Mouse (Mus musculus) hindbrain, embryonic 10.5 days (tissue): ENCODE measurements at regions not wholly inside any gene's neighbourhood (a gene's known extent, or its start where the extent isn't known, plus 50 kb on each side); places are given as distances from the start of the nearest gene placed in this dataset.

ENCODE experiments used
- DNase-seq: peaks from one replicate; pipeline ENCODE4 v3.0.0-alpha.2; 2017; ENCODE audit warnings: low spot score
- H3K27ac ChIP-seq: fragments of 300-500 bp; sonication (generic); 2 replicates; pipeline ENCODE4 v1.5.1; 2016; ENCODE audit warnings: mild to moderate bottlenecking, moderate library complexity
- H3K27me3 ChIP-seq: fragments of 300-500 bp; sonication (generic); 2 replicates; pipeline ENCODE4 v1.6.1; 2016; ENCODE audit warnings: mild to moderate bottlenecking; ENCODE audit not compliant: poor library complexity, insufficient read depth, severe bottlenecking
- H3K36me3 ChIP-seq: fragments of 300-500 bp; sonication (generic); 2 replicates; pipeline ENCODE4 v1.6.1; 2016; ENCODE audit warnings: mild to moderate bottlenecking, moderate library complexity
- H3K4me1 ChIP-seq: fragments of 300-500 bp; sonication (generic); replicated peaks from 2 replicates; pipeline ENCODE4 v1.6.1; 2016; ENCODE audit warnings: mild to moderate bottlenecking
- H3K4me3 ChIP-seq: fragments of 300-500 bp; sonication (generic); 2 replicates; pipeline ENCODE4 v1.5.1; 2016; ENCODE audit warnings: mild to moderate bottlenecking, moderate library complexity
- H3K9me3 ChIP-seq: fragments of 300-500 bp; sonication (generic); 2 replicates; pipeline ENCODE4 v1.6.1; 2016; ENCODE audit warnings: mild to moderate bottlenecking, moderate library complexity
- WGBS: fragments of 180-500 bp; shearing (Covaris S2); methylation state at CpG from one replicate; pipeline ENCODE4 v1.1.7; 2016; 5-methylcytosine and 5-hydroxymethylcytosine counted together

GRCm38 (mm10) chr10:91321226-91321625 is 140.1 kb upstream of the Tmpo start:
- Histone ChIP-seq H3K9me3 (no peaks in the 10 kb centered on the region), H3K36me3 (no peaks in the 10 kb centered on the region), H3K27ac (no peak overlapping the region), H3K27me3 (no peaks in the 10 kb centered on the region), H3K4me3 (no peak overlapping the region), H3K4me1 (peaks cover 12% of the 10 kb centered on the region)
- no peak for DNase-seq
- WGBS, result 87% methylated on average over 4 of the region's 4 CpGs

DNA sequence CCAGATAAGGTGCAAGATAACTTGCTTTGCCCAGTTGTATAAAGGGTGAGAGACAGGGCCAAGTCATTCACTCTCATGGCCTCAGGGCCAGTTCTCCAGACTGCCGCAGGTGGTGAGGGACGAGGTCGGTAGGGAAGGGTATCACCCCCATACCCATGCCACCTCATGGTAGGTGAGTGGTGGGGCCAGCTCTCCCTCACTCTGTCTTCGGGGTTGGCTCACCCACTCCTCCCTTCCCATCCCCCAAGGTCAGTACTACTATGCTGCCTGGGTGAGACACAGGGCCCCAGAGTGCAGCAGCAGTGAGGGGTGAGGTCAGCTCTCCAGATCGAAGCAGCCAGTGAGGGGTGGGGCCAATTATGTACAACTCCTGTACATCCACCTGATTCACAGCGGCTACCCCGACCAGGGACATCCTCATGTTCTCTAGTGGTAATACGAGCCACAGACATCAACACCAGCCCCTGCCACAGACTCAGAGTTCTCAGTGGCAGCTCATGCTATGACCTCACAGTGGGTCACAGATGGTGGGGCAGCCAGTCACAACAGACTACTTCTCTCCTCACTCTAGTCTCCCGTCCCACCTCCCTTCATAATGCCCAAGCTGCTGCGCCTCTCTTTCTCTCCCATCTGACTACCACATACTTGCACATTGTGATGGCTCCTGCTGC is 138.5 kb upstream of the Tmpo start:
- no peaks in the 10 kb centered on the region for H3K36me3 ChIP-seq
- peaks cover 15% of the 10 kb centered on the region for H3K4me1 ChIP-seq
- 84% methylated on average over 10 of the region's 10 CpGs for WGBS
- H3K27ac ChIP-seq, result peak overlapping the region; percentile 47
- no peaks in the 10 kb centered on the region for H3K27me3 ChIP-seq
- no peak overlapping the region for H3K4me3 ChIP-seq
- no peak for DNase-seq
- H3K9me3 ChIP-seq, result no peaks in the 10 kb centered on the region

- DNase-seq, result no peak
- no peaks in the 10 kb centered on the region for H3K9me3 ChIP-seq
Measured at GRCm38 (mm10) chr10:91314441-91314840, 133.3 kb upstream of the Tmpo start.

DNA sequence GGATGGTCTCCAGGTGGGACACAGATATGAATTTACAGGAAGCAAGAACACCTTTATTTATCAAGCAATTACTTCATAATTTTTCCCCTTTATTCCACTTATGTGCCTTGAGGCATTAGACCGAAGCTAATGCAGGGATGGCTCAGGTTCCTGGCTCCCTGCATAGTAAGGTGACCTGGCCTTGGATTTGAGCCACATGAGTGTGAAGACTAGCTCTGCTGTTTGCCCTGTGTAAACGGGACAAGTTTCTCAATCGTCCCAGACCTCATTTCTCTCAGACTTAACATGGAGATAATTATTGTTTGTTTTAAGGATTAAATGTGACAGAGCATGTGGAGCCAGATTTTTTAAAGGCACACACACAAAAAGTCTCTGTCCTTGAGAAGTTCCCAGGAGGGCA is 132.2 kb upstream of the Tmpo start:
- Histone ChIP-seq H3K27ac (no peak overlapping the region), H3K4me1 (0 out of 2 replicates have a peak, but pooled peaks cover 3% of the 10 kb centered on the region), H3K27me3 (no peaks in the 10 kb centered on the region), H3K4me3 (no peak overlapping the region), H3K36me3 (no peaks in the 10 kb centered on the region), H3K9me3 (no peaks in the 10 kb centered on the region)
- no peak for DNase-seq
- 74% methylated on average over 3 of the region's 3 CpGs for WGBS

More at GRCm38 (mm10) chr10:91314441-91314840, 133.3 kb upstream of the Tmpo start:
- H3K27ac ChIP-seq, result no peak overlapping the region
- H3K27me3 ChIP-seq, result no peaks in the 10 kb centered on the region
- no peaks in the 10 kb centered on the region for H3K36me3 ChIP-seq
- 86% methylated on average over 1 of the region's 1 CpGs for WGBS
- H3K4me3 ChIP-seq, result no peak overlapping the region
- H3K4me1 ChIP-seq, result peaks cover 6% of the 10 kb centered on the region; the same call in 1 of the 2 replicates

DNA sequence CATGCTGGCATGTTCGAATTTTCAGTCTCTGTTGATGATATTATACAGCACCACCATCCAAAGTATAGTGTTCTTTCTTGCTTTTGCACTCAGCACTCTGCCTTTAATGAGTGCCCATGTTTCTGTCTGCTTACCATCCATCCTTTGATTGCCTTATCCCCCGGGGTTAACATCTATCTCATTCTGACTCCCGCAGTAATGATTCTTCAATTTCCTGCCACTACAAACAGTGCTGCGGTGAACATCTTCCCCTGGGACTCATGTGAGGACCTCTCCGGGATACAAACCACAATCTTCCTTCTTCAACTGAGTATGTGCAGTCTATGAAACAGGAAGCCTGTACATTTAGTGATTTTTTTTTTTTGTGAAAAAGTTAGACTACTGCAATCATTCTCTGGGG is 131.8 kb upstream of the Tmpo start:
- no peaks in the 10 kb centered on the region for H3K27me3 ChIP-seq
- no peaks in the 10 kb centered on the region for H3K9me3 ChIP-seq
- H3K27ac ChIP-seq, result no peak overlapping the region
- 0 out of 2 replicates have a peak, but pooled peaks cover 3% of the 10 kb centered on the region for H3K4me1 ChIP-seq
- WGBS, result 81% methylated on average over 5 of the region's 5 CpGs
- H3K4me3 ChIP-seq, result no peak overlapping the region
- no peak for DNase-seq
- H3K36me3 ChIP-seq, result no peaks in the 10 kb centered on the region

GRCm38 (mm10) chr10:91300067-91300466 is 119.0 kb upstream of the Tmpo start:
- Histone ChIP-seq H3K36me3 (no peaks in the 10 kb centered on the region), H3K27me3 (no peaks in the 10 kb centered on the region), H3K4me3 (no peak overlapping the region), H3K27ac (peak overlapping the region; percentile 35; the same call in 1 of the 2 replicates), H3K9me3 (no peaks in the 10 kb centered on the region), H3K4me1 (no peaks in the 10 kb centered on the region)
- WGBS, result 75% methylated on average over 7 of the region's 7 CpGs
- DNase-seq, result no peak

DNA sequence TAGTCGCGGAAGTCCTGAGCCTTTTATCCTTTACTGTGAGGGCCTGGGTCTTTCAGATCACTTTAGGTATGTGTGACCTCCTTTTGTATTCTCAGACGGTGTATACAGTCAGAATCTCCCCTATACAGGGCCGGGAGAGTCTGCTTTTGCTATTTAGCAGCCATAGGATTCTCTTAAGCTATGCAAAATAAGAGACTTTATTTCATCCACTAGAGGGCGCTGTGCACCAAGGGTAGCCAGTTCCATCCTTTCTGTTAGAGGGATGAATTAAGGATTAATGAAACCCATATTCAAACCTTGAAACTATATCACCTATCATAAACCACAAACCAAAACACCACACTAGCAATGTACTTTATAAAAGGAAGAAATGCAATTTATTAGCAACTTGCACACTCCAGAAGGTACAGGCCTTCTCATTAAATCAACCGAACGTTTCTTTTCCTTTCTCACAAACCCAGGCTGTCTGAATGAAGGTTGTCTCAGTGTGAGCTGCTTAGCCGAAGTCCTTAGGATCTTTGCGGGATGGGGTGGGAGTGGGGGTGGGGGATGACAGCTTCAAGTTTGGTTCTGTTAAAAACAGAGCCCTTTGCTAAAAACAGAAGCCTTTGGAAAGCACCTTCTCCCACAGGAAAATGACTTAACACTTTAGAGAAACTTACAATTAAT is 116.8 kb upstream of the Tmpo start:
- no peak overlapping the region for H3K27ac ChIP-seq
- no peaks in the 10 kb centered on the region for H3K36me3 ChIP-seq
- DNase-seq, result peak; percentile 47

GRCm38 (mm10) chr10:91295345-91295744 is 114.2 kb upstream of the Tmpo start:
- Histone ChIP-seq H3K4me3 (no peak overlapping the region), H3K9me3 (no peaks in the 10 kb centered on the region), H3K27me3 (no peaks in the 10 kb centered on the region), H3K36me3 (no peaks in the 10 kb centered on the region), H3K4me1 (no peaks in the 10 kb centered on the region), H3K27ac (no peak overlapping the region)
- 85% methylated on average over 8 of the region's 8 CpGs for WGBS
- no peak for DNase-seq

More for the DNA sequence above, 116.8 kb upstream of the Tmpo start:
- Histone ChIP-seq H3K4me1 (no peaks in the 10 kb centered on the region), H3K27me3 (no peaks in the 10 kb centered on the region), H3K9me3 (no peaks in the 10 kb centered on the region), H3K4me3 (no peak overlapping the region)
- 32% methylated on average over 9 of the region's 9 CpGs for WGBS

DNA sequence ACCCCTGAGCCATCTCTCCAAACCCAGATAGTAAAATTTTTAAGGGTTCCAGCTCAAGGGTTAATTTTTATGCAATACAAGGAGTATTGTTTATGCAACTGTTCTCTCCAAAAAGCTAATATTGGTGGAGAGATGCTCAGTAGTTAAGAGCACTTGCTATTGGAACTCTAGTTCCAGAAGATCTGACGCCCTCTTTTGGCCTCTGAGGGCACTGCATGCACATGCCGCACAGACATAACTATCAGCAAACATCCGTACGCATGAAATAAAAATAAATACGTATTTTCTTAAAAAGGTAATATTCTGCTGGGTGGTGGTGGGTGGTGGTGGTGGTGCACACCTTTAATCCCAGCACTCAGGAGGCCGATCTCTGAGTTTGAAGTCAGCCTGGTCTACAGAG is 112.1 kb upstream of the Tmpo start:
- H3K4me1 ChIP-seq, result no peaks in the 10 kb centered on the region
- H3K36me3 ChIP-seq, result no peaks in the 10 kb centered on the region
- H3K27ac ChIP-seq, result no peak overlapping the region
- WGBS, result 90% methylated on average over 6 of the region's 6 CpGs
- no peaks in the 10 kb centered on the region for H3K27me3 ChIP-seq
- H3K9me3 ChIP-seq, result no peaks in the 10 kb centered on the region
- DNase-seq, result no peak
- no peak overlapping the region for H3K4me3 ChIP-seq

GRCm38 (mm10) chr10:91284259-91284658 is 103.1 kb upstream of the Tmpo start:
- WGBS, result 90% methylated on average over 9 of the region's 9 CpGs
- H3K27ac ChIP-seq, result no peak overlapping the region
- no peak overlapping the region for H3K4me3 ChIP-seq
- no peak for DNase-seq
- no peaks in the 10 kb centered on the region for H3K27me3 ChIP-seq
- no peaks in the 10 kb centered on the region for H3K4me1 ChIP-seq
- no peaks in the 10 kb centered on the region for H3K36me3 ChIP-seq
- no peaks in the 10 kb centered on the region for H3K9me3 ChIP-seq

DNA sequence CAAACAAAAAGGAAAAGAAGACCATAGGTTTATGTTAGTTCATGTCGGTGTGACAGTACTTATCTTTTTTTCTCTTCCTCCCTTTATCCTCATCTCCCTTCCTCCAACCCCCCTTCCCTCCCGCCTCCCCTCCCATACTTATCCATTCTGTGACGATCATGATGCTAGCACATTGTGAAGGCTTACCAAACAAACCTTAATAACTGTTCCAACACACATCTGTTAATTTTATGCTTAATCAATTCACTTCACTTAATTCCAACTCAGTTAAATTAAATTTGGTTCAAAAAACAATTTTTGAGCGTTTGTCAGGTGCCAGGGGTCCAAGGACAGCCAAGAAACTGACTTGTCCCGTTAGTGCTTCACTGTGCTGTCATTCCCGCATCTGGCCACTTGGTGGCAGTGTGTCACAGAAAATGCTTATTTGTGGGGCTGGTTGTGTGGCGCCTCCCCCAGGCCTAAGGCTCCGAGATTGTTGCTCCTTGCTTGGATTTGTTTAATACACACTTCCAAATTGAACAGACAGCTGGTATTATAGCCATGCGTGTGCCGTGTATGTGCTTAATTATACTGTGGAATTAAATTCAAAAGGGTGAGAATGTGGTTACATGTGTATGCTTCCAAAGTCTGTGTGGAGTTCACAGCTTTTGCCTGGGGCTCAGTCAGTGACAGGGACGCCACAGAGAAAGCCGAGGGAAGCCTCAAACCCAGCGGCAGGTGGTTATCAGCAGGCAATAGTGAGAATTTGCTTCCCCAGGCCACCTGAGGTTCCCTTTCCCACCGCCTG is 90.0 kb upstream of the Tmpo start:
- WGBS, result 16% methylated on average over 14 of the region's 14 CpGs
- H3K9me3 ChIP-seq, result no peaks in the 10 kb centered on the region
- peaks cover 17% of the 10 kb centered on the region for H3K4me1 ChIP-seq
- peaks cover 7% of the 10 kb centered on the region; the same call in 1 of the 2 replicates for H3K27me3 ChIP-seq
- DNase-seq, result peak; percentile 88
- peak overlapping the region; percentile 80 for H3K27ac ChIP-seq
- H3K36me3 ChIP-seq, result no peaks in the 10 kb centered on the region
- H3K4me3 ChIP-seq, result no peak overlapping the region; the same call in 1 of the 2 replicates

DNA sequence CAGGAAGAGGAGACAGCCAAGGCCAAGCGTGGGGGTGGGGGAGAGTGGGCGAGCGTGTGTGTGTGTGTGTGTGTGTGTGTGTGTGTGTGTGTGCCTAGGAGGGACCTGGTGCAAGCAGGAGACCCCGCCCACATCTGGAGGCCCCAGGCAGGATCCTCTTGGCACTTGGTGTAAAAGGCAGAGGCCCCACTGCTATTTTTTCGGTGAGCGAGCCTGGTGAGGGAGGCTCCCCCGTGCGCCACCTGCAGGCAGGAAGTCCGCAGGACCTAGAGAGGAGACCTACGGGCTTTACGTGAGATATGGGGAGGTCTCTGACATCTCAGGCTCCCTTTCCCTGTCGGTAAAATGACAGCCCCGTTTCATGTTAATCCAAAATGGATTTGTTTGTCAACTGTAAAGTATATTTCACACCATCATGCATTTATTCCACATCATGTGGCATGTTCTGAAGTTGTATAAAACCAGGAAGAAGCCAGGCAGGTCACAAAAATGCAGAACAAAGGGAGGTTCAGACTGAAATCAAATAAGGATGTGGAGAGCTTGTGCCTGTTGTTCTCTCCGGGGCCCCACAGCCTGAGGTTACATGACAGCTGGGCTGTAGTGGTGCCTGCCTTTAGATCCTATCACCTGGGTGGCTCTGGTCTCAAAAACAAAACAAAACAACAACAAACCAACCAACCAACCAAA is 89.3 kb upstream of the Tmpo start:
- no peak overlapping the region; the same call in 1 of the 2 replicates for H3K4me3 ChIP-seq
- peak; percentile 80 for DNase-seq
- WGBS, result 18% methylated on average over 14 of the region's 14 CpGs
- H3K27ac ChIP-seq, result peak overlapping the region; percentile 80
- H3K4me1 ChIP-seq, result peaks cover 17% of the 10 kb centered on the region
- H3K9me3 ChIP-seq, result no peaks in the 10 kb centered on the region
- no peaks in the 10 kb centered on the region for H3K36me3 ChIP-seq
- H3K27me3 ChIP-seq, result peaks cover 7% of the 10 kb centered on the region; the same call in 1 of the 2 replicates
